Mouse (Mus musculus) left cerebral cortex, postnatal 36 days (tissue): ENCODE data around the gene F3. TPM values are rescaled to one million over a fixed set of nuclear protein-coding genes. Genes with fewer than 3 reads are reported as not detected.

Experiments
- DNase-seq, 2 experiments: peaks; one replicate each; pipeline ENCODE4 v3.0.0; 2021 to 2022; ENCODE audit warnings: low spot score in 2 of 2, mixed read lengths in 1 of 2
- intact Hi-C: fragments of 180-260 bp; cut with DNase I; formaldehyde crosslinking; loops from one replicate; pipeline ENCODE4 v1.15.1; 2025
- total RNA-seq, 2 experiments: library from RNA; stranded (reverse); gene quantifications; 2 replicates each; pipeline ENCODE4 v1.2.3; 2021

The F3 gene
- 10 to 100 TPM; 46.1 to 50.9 TPM for total RNA-seq

GRCm38 (mm10) chr3:121722971-121723844, at the start of gene F3:
TSS of gene F3 (plus strand) at chr3:121723537.
- DNase-seq = peak; percentile 70 to 81
- intact Hi-C loops = loop anchor here (2.0 kb wide), 1 partner anchor 86 kb away; no protein-coding TSS in a partner anchor

- intact Hi-C loops = no loop called here
- DNase-seq = no peak
Observed at GRCm38 (mm10) chr3:121678935-121679334, 44.4 kb upstream of the F3 start.

- intact Hi-C loops = no loop called here
- DNase-seq = no peak
Observed at GRCm38 (mm10) chr3:121679443-121679842, 43.9 kb upstream of the F3 start.

- DNase-seq = no peak
- intact Hi-C loops = no loop called here
Observed at GRCm38 (mm10) chr3:121680187-121680586, 43.1 kb upstream of the F3 start.

- intact Hi-C loops = no loop called here
Observed at GRCm38 (mm10) chr3:121682439-121683411, 40.6 kb upstream of the F3 start.

GRCm38 (mm10) chr3:121684552-121684951, 38.8 kb upstream of the F3 start:
- no peak for DNase-seq
- intact Hi-C loops = no loop called here

More at GRCm38 (mm10) chr3:121682439-121683411, 40.6 kb upstream of the F3 start:
- DNase-seq = no peak

GRCm38 (mm10) chr3:121684963-121685362, 38.4 kb upstream of the F3 start:
- no peak for DNase-seq
- intact Hi-C loops = no loop called here

- intact Hi-C loops = no loop called here
Observed at GRCm38 (mm10) chr3:121685985-121686384, 37.4 kb upstream of the F3 start.

GRCm38 (mm10) chr3:121686408-121686911, 36.9 kb upstream of the F3 start:
- intact Hi-C loops = no loop called here
- DNase-seq = peak in 1 of 2 experiments; percentile 23

More at GRCm38 (mm10) chr3:121685985-121686384, 37.4 kb upstream of the F3 start:
- DNase-seq = no peak

GRCm38 (mm10) chr3:121687741-121688140, 35.6 kb upstream of the F3 start:
- no peak for DNase-seq
- intact Hi-C loops = no loop called here

GRCm38 (mm10) chr3:121689029-121689428, 34.3 kb upstream of the F3 start:
- intact Hi-C loops = no loop called here
- no peak for DNase-seq

- DNase-seq = no peak
- intact Hi-C loops = no loop called here
Observed at GRCm38 (mm10) chr3:121689697-121690096, 33.6 kb upstream of the F3 start.

- intact Hi-C loops = no loop called here
- no peak for DNase-seq
Observed at GRCm38 (mm10) chr3:121693001-121693730, 30.2 kb upstream of the F3 start.

GRCm38 (mm10) chr3:121693746-121694145, 29.6 kb upstream of the F3 start:
- intact Hi-C loops = no loop called here
- DNase-seq = no peak

- DNase-seq = no peak
- intact Hi-C loops = no loop called here
Observed at GRCm38 (mm10) chr3:121697169-121697568, 26.2 kb upstream of the F3 start.

- intact Hi-C loops = no loop called here
- DNase-seq = no peak
Observed at GRCm38 (mm10) chr3:121699401-121699800, 23.9 kb upstream of the F3 start.

GRCm38 (mm10) chr3:121699849-121700248, 23.5 kb upstream of the F3 start:
- intact Hi-C loops = no loop called here
- DNase-seq = no peak

- DNase-seq = peak; percentile 37 to 43
- intact Hi-C loops = no loop called here
Observed at GRCm38 (mm10) chr3:121700364-121700952, 22.9 kb upstream of the F3 start.
